Mouse (Mus musculus) central nervous system, embryonic 14 days (tissue): ENCODE measurements around the gene Btbd35f7. TPM values are rescaled to one million over a fixed set of nuclear protein-coding genes. Genes with fewer than 3 reads are reported as not detected.

ENCODE experiments used
- polyA plus RNA-seq: library from polyadenylated mRNA; depleted of rRNA; stranded (reverse); fragments of >200 nt; gene quantifications from 2 replicates; pipeline ENCODE4 v1.2.3, GENCODE M21; 2012; rRNA removed

Gene Btbd35f7
- polyA plus RNA-seq, result not detected in 2 replicates

GRCm38 (mm10) chrX:5668767-5669166 lies at the start of gene Btbd35f7:
Gene Btbd35f7 (plus strand): TSS chrX:5669067.

Other genes with a start within 250 kb of the Btbd35f7 start
- not detected in 2 replicates for gene Mycs, start 199.8 kb upstream of the Btbd35f7 start, polyA plus RNA-seq